Mouse (Mus musculus) mouse trophoblast stem cell (cell line): ENCODE results near the gene Nr2c2.

ENCODE experiments used
- in situ Hi-C, 2 experiments: fragments of 300-500 bp; cut with MseI, MboI; formaldehyde crosslinking; loops; 2 replicates in 1 of 2; 3 replicates in 1 of 2; pipeline ENCODE4 v1.15.1; 2025

The Nr2c2 gene

GRCm38 (mm10) chr6:92126861-92127468 is 35.8 kb downstream of the Nr2c2 start:
- in situ Hi-C loops: no loop called here

DNA sequence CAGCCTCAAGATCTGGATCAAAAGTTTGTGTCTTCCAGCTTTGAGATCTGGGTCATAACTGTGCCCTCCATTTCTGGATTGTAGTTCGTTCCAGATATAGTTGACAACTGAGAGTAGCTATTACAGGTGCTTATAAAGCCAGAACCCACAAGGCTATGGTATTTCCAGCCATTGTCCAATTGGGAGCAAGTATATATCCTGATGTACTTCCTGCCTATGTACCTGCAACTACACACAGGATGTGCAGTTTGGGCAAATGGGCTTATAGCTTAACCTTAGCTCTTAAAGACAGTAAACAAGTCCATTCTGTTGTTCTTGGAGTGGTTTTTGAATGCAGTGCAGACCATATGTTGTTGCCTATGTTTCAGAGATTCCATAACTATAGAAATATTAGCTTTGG is 40.3 kb downstream of the Nr2c2 start:
- in situ Hi-C loops: no loop called here

DNA sequence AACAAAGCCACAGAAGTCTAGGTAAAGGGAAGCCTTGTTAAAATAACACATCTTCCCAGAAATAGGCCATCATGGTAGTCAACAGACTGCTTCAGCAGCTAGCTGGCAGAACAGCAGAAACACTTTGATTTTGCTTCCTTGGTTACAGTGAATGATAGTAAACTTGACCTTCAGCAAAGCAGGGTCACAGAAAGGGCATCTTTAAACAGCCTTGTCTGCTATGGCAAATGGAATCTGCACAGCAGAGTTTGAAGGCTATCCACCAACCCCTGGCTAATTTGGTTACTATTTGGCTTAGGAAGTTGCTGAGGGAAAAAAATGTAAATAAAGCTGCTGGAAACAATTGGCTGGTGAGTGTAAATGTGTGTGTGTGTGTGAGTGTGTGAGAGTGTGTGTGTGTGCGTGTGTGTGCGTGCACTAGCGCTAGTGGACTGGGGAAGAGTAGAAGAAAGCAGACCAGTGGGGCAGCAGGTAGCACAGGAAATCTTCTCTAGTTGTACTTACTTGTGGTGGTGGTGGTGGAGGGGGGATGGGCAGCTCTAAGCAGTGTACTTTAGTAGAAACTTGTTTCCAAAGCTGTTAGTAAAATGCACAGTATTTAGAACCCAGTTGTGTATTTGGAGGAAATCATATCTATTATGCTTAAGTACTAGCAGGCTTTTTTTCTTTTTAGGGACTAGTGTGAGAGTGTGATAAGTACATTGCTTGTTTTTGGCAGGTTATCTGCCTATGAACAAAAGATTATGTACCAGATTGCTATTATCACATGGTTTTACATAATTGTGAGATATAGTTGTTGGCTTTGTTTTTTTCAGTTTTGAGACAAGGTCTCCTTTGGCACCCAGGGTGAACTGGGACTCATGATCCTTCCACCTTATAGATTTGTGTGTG is 41.1 kb downstream of the Nr2c2 start:
- in situ Hi-C loops: no loop called here

DNA sequence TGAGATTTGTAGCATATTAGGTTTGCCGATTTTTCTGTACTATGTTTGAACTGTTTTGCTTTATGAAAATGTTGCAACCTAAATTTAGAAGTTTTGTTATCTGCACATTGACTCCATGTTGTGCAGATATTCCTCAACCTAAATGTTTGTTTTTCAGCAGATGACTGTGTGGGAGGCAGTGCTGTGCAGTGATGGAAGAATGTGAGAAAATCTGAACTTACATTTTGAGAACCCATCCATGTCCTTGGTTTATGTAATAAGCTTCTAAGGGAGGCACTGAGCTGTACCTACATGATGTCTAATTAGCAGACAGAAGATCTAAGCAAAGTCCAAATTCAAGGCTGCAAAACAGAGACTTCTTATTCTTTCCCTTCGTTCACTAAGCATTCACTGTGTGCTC is 42.4 kb downstream of the Nr2c2 start:
- in situ Hi-C loops: no loop called here

- in situ Hi-C loops: no loop called here
Observed at GRCm38 (mm10) chr6:92136356-92136755, 45.2 kb downstream of the Nr2c2 start.

GRCm38 (mm10) chr6:92145881-92146280 is 54.7 kb downstream of the Nr2c2 start:
- in situ Hi-C loops: no loop called here

GRCm38 (mm10) chr6:92153774-92154173 is 62.6 kb downstream of the Nr2c2 start:
- in situ Hi-C loops: no loop called here

DNA sequence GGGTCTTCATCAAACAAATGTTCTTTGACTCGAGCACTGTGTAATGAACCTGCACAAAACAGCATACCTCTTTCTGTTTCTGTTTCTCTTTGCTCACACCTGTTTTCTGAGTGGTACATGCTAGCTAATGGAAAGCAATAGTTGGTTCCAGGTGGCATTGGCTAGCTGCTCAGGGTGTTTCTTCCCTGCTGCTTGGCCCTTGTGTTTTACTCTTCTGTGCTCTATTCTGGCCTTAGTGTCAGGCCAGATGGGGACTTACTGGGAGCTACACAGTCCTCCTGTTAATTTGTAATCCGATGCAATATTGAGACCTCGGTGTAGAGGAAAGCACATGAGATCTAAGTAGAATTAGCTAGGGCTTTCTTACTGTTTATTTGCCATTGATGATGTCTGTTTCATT is 67.6 kb downstream of the Nr2c2 start:
- in situ Hi-C loops: no loop called here

- in situ Hi-C loops: no loop called here
Observed at GRCm38 (mm10) chr6:92162724-92163123, 71.5 kb downstream of the Nr2c2 start.

GRCm38 (mm10) chr6:92176450-92176849 is 85.3 kb downstream of the Nr2c2 start:
- in situ Hi-C loops: no loop called here

GRCm38 (mm10) chr6:92183621-92184131 is 92.5 kb downstream of the Nr2c2 start, which contains the start of gene Mrps25:
Mrps25 (minus strand) TSS chr6:92184033.
- in situ Hi-C loops: no loop called here

DNA sequence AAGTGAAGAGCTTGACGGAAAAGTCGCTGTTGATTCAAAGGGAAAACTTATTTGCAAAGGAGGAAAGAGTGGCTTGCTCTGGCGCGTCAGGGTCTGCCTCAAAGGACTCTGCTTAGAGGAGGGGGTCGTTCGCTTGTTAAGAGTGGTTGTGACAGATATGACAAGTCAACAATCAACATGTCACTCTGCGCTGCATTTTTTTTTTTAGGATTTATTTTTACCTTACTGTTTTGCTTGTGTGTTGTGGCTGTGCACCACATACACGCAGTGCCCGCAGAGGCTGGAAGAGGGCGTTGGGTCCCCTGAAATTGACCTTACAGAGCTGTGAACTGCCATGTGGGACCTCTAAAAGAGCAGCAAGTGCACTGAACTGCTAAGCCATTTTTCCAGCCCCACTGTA is 93.0 kb downstream of the Nr2c2 start:
- in situ Hi-C loops: no loop called here

DNA sequence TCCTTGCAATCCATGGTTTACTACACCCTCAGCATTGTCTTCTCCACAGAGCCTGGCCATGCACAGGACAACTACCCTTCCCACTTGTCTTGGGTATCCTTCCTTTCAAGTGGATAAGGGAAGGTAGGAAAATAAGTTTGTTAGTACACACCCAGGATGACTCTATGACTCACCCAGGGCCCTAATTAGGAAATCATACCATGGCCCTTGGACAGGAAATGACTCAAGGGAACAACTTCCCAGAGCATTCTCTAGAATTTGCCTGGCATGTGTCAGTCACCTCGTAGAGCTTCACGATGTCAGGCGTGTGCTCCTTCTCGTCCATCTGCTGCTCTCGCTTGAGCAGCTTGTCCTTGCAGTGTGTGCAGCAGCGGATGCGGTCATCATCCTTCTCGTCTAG is 108.2 kb downstream of the Nr2c2 start:
- in situ Hi-C loops: no loop called here

DNA sequence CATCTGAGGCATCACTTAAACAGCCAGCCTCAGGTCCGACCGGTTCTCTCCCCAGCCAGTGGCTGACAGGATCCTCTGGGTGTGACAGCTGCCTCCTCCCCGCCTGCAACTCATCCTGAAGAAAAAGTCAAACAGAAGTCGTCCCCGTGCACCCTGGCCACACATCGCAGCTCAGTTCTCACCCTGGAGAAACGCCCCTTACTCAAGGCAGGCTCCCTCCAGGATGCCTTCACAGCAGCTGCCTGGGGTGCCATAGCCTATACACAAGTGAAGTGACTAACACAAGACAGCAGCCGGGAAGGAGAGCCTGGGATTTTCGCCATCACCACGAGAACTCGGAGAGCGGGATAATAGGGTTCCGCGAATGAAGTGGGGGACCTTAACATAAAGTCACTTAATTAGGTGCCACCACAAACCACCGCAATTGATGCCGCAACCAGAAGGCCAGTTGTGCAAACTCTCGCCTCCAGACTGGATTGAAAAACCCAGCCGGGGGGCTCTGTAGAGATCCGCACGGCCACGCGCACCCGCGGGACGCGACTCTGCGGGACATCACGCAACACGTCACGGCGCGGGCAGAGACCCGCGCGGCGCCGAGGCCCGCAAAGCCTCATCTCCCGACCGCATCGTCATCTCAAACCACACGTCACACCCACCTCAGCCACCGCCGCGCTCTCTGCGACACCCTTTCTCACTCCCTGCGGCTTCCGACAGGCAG is 123.0 kb downstream of the Nr2c2 start:
- in situ Hi-C loops: loop anchor here in 1 of 2 experiments (10.0 kb wide), 1 partner anchor 51 kb away; no protein-coding TSS in a partner anchor

DNA sequence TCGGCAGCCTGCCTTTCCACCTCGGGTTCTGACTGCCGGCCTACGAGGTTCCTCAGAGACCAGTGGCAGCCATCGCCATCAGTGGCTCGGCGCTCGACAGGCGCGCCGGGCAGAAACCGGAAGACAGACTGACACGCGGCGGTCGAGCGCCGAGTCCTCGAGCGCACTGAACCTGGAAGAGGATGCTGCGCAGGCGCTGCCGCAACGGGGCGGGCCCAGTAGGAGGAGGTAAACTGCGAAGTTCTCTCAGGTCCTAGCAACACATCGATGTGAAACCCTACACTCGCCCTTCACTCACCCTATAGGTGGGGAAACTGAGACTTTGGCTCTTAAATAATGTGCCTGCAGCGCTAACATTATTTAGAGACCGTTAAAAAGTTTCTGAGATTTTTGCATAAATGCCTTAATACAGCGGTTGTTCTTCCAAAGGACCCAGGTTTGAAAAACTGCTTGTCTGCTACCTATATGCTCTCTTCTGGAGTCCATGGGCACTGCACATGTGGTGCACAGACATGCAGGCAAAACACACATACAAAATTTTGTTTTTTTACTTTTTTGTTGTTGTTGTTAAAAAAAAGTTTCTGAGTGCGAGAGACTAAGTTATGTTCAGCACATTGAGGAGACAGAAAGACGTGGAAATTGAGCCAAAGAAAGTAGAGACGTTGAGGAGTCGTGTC is 123.7 kb downstream of the Nr2c2 start, which contains the start of gene Rbsn:
Rbsn (minus strand) TSS at position 153 of the 677 bp plus-strand sequence.
- in situ Hi-C loops: loop anchor here in 1 of 2 experiments (10.0 kb wide), 1 partner anchor 50 kb away; no protein-coding TSS in a partner anchor

GRCm38 (mm10) chr6:92219445-92219844 is 128.3 kb downstream of the Nr2c2 start:
- in situ Hi-C loops: loop anchor here in 1 of 2 experiments (10.0 kb wide), 1 partner anchor 45 kb away; no protein-coding TSS in a partner anchor

DNA sequence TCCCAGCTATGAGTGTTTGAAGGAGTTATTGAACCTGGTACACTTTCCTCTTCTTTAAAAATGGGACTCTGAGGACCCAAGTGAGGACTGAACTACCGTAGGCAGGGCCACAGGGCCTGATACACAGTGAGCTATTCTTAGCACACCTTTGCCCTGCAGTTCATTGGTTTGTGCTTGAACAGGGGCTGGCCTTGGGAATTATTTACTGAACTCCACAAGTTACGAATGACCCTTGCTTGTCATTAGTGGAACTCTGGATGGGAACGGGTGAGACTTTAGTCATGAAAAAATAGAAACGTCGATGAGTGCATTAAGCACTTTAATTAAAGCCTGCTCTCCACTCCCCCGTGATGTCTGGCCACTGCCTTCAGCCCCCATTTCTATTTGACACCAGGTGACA is 130.4 kb downstream of the Nr2c2 start:
- in situ Hi-C loops: loop anchor here in 1 of 2 experiments (5.0 kb wide), 1 partner anchor 46 kb away; no protein-coding TSS in a partner anchor

DNA sequence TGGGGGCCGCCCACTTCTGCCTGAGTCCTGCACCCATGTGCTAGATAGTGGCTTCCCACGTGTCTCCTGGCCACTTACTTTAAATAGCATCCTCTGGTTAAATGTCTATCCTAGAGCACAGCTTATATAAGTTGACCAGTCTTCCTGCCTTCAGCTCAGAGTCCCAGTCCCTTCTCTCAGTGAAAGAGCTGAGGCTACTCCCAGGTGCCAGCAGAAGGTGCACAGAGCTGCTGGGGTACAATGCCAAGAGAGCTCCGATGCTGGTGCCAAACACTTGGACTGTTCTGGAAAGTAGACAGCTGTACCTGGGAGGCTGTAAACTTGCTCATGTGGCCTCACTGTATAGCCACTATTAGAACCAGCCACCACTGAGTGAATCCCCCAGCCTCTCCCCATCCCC is 130.8 kb downstream of the Nr2c2 start:
- in situ Hi-C loops: loop anchor here in 1 of 2 experiments (5.0 kb wide), 1 partner anchor 45 kb away; no protein-coding TSS in a partner anchor
